Mouse (Mus musculus) neural tube, embryonic 13.5 days (tissue): ENCODE results near the gene Mal. TPM values are rescaled to one million over a fixed set of nuclear protein-coding genes. Genes with fewer than 3 reads are reported as not detected.

ENCODE experiments used
- ATAC-seq: fragments of 200-750 bp; cut with Nextera tagmentation; 2 replicates; pipeline ENCODE4 v1.8.0; 2017; ENCODE audit warnings: low read depth, mild to moderate bottlenecking, moderate TSS enrichment, moderate library complexity
- H3K27ac ChIP-seq: fragments of 300-500 bp; sonication (generic); replicated peaks from 2 replicates; pipeline ENCODE4 v1.5.1; 2015; ENCODE audit warnings: moderate library complexity, mild to moderate bottlenecking, inconsistent platforms
- H3K27me3 ChIP-seq: fragments of 300-500 bp; sonication (generic); 2 replicates; pipeline ENCODE4 v1.6.1; 2015; ENCODE audit warnings: mild to moderate bottlenecking, inconsistent platforms
- H3K36me3 ChIP-seq: fragments of 300-500 bp; sonication (generic); 2 replicates; pipeline ENCODE4 v1.6.1; 2015; ENCODE audit warnings: mild to moderate bottlenecking, inconsistent platforms
- H3K4me1 ChIP-seq: fragments of 300-500 bp; sonication (generic); replicated peaks from 2 replicates; pipeline ENCODE4 v1.6.1; 2015; ENCODE audit warnings: inconsistent platforms
- H3K4me2 ChIP-seq: fragments of 300-500 bp; sonication (generic); 2 replicates; pipeline ENCODE4 v1.6.1; 2015; ENCODE audit warnings: inconsistent platforms, mild to moderate bottlenecking, moderate library complexity
- H3K4me3 ChIP-seq: fragments of 300-500 bp; sonication (generic); 2 replicates; pipeline ENCODE4 v1.5.1; 2015; ENCODE audit warnings: mild to moderate bottlenecking, inconsistent platforms
- H3K9ac ChIP-seq: fragments of 300-500 bp; sonication (generic); 2 replicates; pipeline ENCODE4 v1.6.1; 2015; ENCODE audit warnings: moderate library complexity, mild to moderate bottlenecking, inconsistent platforms
- H3K9me3 ChIP-seq: fragments of 300-500 bp; sonication (generic); 2 replicates; pipeline ENCODE4 v1.6.1; 2016; ENCODE audit warnings: inconsistent platforms
- WGBS: fragments of 180-500 bp; shearing (Covaris S2); methylation state at CpG from one replicate; pipeline ENCODE4 v1.1.7; 2015; 5-methylcytosine and 5-hydroxymethylcytosine counted together
- polyA plus RNA-seq: library from polyadenylated mRNA; unstranded; fragments of >200 nt; fragmentation: Nextera tagmentation; extraction: Ambion mirVana; gene quantifications from 2 replicates; pipeline ENCODE4 v1.2.1, GENCODE M21; 2015

Mal gene
- 3.9 and 4.3 TPM in 2 replicates for polyA plus RNA-seq

GRCm38 (mm10) chr2:127656086-127656720, at the start of gene Mal:
Gene Mal, minus strand, starts transcription at chr2:127656695.
- Histone ChIP-seq H3K9me3 (no peaks in the 10 kb centered on the region), H3K27me3 (peaks cover 64% of the 10 kb centered on the region), H3K27ac (no peak within 1 kb of the TSS), H3K4me3 (peak within 1 kb of the TSS; percentile 45), H3K4me1 (peaks cover 13% of the 10 kb centered on the region), H3K9ac (peak within 1 kb of the TSS; percentile 56), H3K36me3 (no peaks in the 10 kb centered on the region), H3K4me2 (peak within 1 kb of the TSS; percentile 74)
- WGBS, result under 1% methylated on average over 43 of the region's 43 CpGs
- no peak for ATAC-seq

- Histone ChIP-seq H3K27me3 (no peaks in the 10 kb centered on the region), H3K4me3 (no peak overlapping the region), H3K4me2 (no peak overlapping the region), H3K4me1 (no peaks in the 10 kb centered on the region), H3K9ac (no peak overlapping the region), H3K36me3 (no peaks in the 10 kb centered on the region), H3K9me3 (no peaks in the 10 kb centered on the region), H3K27ac (no peak overlapping the region)
- no peak for ATAC-seq
- 79% methylated on average over 6 of the region's 6 CpGs for WGBS
These were observed 48.8 kb upstream of the Mal start for GRCm38 (mm10) chr2:127705267-127705666.

GRCm38 (mm10) chr2:127689239-127689638, 32.7 kb upstream of the Mal start:
- H3K4me3 ChIP-seq, result no peak overlapping the region
- ATAC-seq, result no peak
- H3K9me3 ChIP-seq, result no peaks in the 10 kb centered on the region
- H3K4me1 ChIP-seq, result no peaks in the 10 kb centered on the region
- H3K36me3 ChIP-seq, result no peaks in the 10 kb centered on the region
- H3K27me3 ChIP-seq, result peaks cover 6% of the 10 kb centered on the region; the same call in 1 of the 2 replicates
- H3K9ac ChIP-seq, result no peak overlapping the region
- no peak overlapping the region for H3K27ac ChIP-seq
- WGBS, result 88% methylated on average over 4 of the region's 4 CpGs
- no peak overlapping the region for H3K4me2 ChIP-seq

GRCm38 (mm10) chr2:127683687-127684331, 27.3 kb upstream of the Mal start:
- peak; percentile 91 for ATAC-seq
- Histone ChIP-seq H3K4me2 (no peak overlapping the region), H3K36me3 (no peaks in the 10 kb centered on the region), H3K27me3 (peaks cover 6% of the 10 kb centered on the region; the same call in 1 of the 2 replicates), H3K4me1 (0 out of 2 replicates have a peak, but pooled peaks cover 4% of the 10 kb centered on the region), H3K27ac (no peak overlapping the region), H3K9me3 (no peaks in the 10 kb centered on the region), H3K4me3 (no peak overlapping the region), H3K9ac (no peak overlapping the region)
- WGBS, result 39% methylated on average over 12 of the region's 12 CpGs

- no peak overlapping the region for H3K27ac ChIP-seq
- no peak for ATAC-seq
- no peaks in the 10 kb centered on the region for H3K36me3 ChIP-seq
- H3K4me1 ChIP-seq, result no peaks in the 10 kb centered on the region
- H3K27me3 ChIP-seq, result peaks cover 6% of the 10 kb centered on the region; the same call in 1 of the 2 replicates
- H3K4me2 ChIP-seq, result no peak overlapping the region
- no peak overlapping the region for H3K9ac ChIP-seq
- H3K9me3 ChIP-seq, result no peaks in the 10 kb centered on the region
- no peak overlapping the region for H3K4me3 ChIP-seq
- 16% methylated on average over 2 of the region's 2 CpGs for WGBS
These were observed 11.5 kb upstream of the Mal start for GRCm38 (mm10) chr2:127667843-127668506.

GRCm38 (mm10) chr2:127667015-127667414, 10.5 kb upstream of the Mal start:
- ATAC-seq, result no peak
- no peak overlapping the region for H3K4me2 ChIP-seq
- H3K9me3 ChIP-seq, result no peaks in the 10 kb centered on the region
- no peak overlapping the region for H3K4me3 ChIP-seq
- no peaks in the 10 kb centered on the region for H3K4me1 ChIP-seq
- no peak overlapping the region for H3K9ac ChIP-seq
- no peaks in the 10 kb centered on the region for H3K36me3 ChIP-seq
- H3K27me3 ChIP-seq, result peaks cover 6% of the 10 kb centered on the region; the same call in 1 of the 2 replicates
- no peak overlapping the region for H3K27ac ChIP-seq

GRCm38 (mm10) chr2:127662708-127663107, 6.2 kb upstream of the Mal start:
- 31% methylated on average over 2 of the region's 2 CpGs for WGBS
- H3K4me2 ChIP-seq, result no peak overlapping the region
- H3K4me3 ChIP-seq, result no peak overlapping the region
- H3K9ac ChIP-seq, result no peak overlapping the region
- H3K27ac ChIP-seq, result no peak overlapping the region
- no peaks in the 10 kb centered on the region for H3K36me3 ChIP-seq
- ATAC-seq, result no peak
- peaks cover 4% of the 10 kb centered on the region for H3K27me3 ChIP-seq
- no peaks in the 10 kb centered on the region for H3K4me1 ChIP-seq
- no peaks in the 10 kb centered on the region for H3K9me3 ChIP-seq

GRCm38 (mm10) chr2:127655419-127655818, 1.1 kb downstream of the Mal start:
- 5% methylated on average over 9 of the region's 9 CpGs for WGBS
- ATAC-seq, result no peak
- peaks cover 13% of the 10 kb centered on the region for H3K4me1 ChIP-seq
- peak overlapping the region; percentile 45 for H3K4me3 ChIP-seq
- H3K27me3 ChIP-seq, result peaks cover 64% of the 10 kb centered on the region
- no peaks in the 10 kb centered on the region for H3K9me3 ChIP-seq
- no peak overlapping the region for H3K27ac ChIP-seq
- H3K9ac ChIP-seq, result no peak overlapping the region
- peak overlapping the region; percentile 74 for H3K4me2 ChIP-seq
- no peaks in the 10 kb centered on the region for H3K36me3 ChIP-seq

GRCm38 (mm10) chr2:127654786-127655185, 1.7 kb downstream of the Mal start:
- peaks cover 64% of the 10 kb centered on the region for H3K27me3 ChIP-seq
- no peak overlapping the region for H3K27ac ChIP-seq
- H3K4me3 ChIP-seq, result no peak overlapping the region
- H3K36me3 ChIP-seq, result no peaks in the 10 kb centered on the region
- ATAC-seq, result no peak
- WGBS, result 59% methylated on average over 3 of the region's 3 CpGs
- no peak overlapping the region for H3K9ac ChIP-seq
- H3K4me1 ChIP-seq, result peaks cover 13% of the 10 kb centered on the region
- H3K4me2 ChIP-seq, result no peak overlapping the region
- no peaks in the 10 kb centered on the region for H3K9me3 ChIP-seq

- H3K27me3 ChIP-seq, result peaks cover 60% of the 10 kb centered on the region
These were observed 3.7 kb downstream of the Mal start for GRCm38 (mm10) chr2:127652805-127653204.

GRCm38 (mm10) chr2:127652335-127652734, 4.2 kb downstream of the Mal start:
- Histone ChIP-seq H3K27ac (no peak overlapping the region), H3K27me3 (peaks cover 56% of the 10 kb centered on the region), H3K36me3 (no peaks in the 10 kb centered on the region), H3K4me1 (peaks cover 13% of the 10 kb centered on the region), H3K4me2 (no peak overlapping the region), H3K9me3 (no peaks in the 10 kb centered on the region), H3K4me3 (no peak overlapping the region), H3K9ac (no peak overlapping the region)
- no peak for ATAC-seq

More at GRCm38 (mm10) chr2:127652805-127653204, 3.7 kb downstream of the Mal start:
- ATAC-seq, result no peak
- Histone ChIP-seq H3K9ac (no peak overlapping the region), H3K4me2 (no peak overlapping the region), H3K4me3 (no peak overlapping the region), H3K9me3 (no peaks in the 10 kb centered on the region), H3K4me1 (peaks cover 13% of the 10 kb centered on the region), H3K36me3 (no peaks in the 10 kb centered on the region), H3K27ac (no peak overlapping the region)
- 92% methylated on average over 2 of the region's 2 CpGs for WGBS

- 81% methylated on average over 5 of the region's 5 CpGs for WGBS
- Histone ChIP-seq H3K4me2 (no peak overlapping the region), H3K9ac (no peak overlapping the region), H3K4me1 (peaks cover 10% of the 10 kb centered on the region), H3K9me3 (no peaks in the 10 kb centered on the region), H3K4me3 (no peak overlapping the region), H3K27ac (no peak overlapping the region), H3K36me3 (no peaks in the 10 kb centered on the region), H3K27me3 (peaks cover 48% of the 10 kb centered on the region)
- ATAC-seq, result no peak
These were observed 4.9 kb downstream of the Mal start for GRCm38 (mm10) chr2:127651601-127652000.
